Mouse (Mus musculus) testis, adult 2 months (tissue): ENCODE measurements around the gene Gfy.

Source experiments
- CTCF ChIP-seq: fragments of 200-500 bp; IDR thresholded peaks from 2 replicates; pipeline ENCODE4 v1.5.1; 2012; ENCODE audit warnings: low read depth, mild to moderate bottlenecking, inconsistent platforms, low read length, moderate library complexity; ENCODE audit not compliant: control insufficient read depth, insufficient read depth, insufficient replicate concordance
- POLR2A ChIP-seq: fragments of 200-500 bp; IDR thresholded peaks from 2 replicates; pipeline ENCODE4 v1.6.1; 2012; ENCODE audit warnings: low read depth, mild to moderate bottlenecking, inconsistent platforms, low read length, moderate library complexity; ENCODE audit not compliant: control insufficient read depth

DNA sequence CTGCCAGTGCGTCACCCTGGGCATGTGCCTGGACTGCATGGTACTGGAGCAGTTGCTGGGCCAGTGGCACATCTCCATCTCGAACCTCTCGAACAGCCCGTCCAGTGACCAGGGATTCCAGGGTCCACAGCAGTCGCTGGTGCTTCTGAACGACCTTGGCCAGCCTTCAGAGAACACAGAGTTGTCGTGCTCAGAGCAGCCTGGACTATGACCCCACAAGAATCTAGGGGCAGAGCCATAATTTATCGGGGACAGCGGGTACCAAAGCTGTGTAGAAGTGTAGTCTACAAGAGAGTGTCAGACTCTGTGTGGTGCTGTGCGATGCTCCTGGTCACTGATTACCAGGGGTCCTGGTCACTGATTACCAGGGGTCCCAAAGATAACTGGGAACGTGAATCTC lies 31.5 kb downstream of the Gfy start:
- TF ChIP-seq POLR2A: no peak
- no peak for TF ChIP-seq CTCF
